Mouse (Mus musculus) liver, adult 2 months (tissue): ENCODE measurements around the gene Tmem204.

Experiments
- CTCF ChIP-seq: fragments of 200-500 bp; IDR thresholded peaks from 2 replicates; pipeline ENCODE4 v1.5.1; 2011; ENCODE audit warnings: low read depth, low read length, control low read depth
- POLR2A ChIP-seq: fragments of 200-500 bp; IDR thresholded peaks from 2 replicates; pipeline ENCODE4 v1.6.1; 2011; ENCODE audit warnings: low read length, control low read depth; ENCODE audit not compliant: insufficient read depth; ENCODE audit errors: extremely low read depth

- TF ChIP-seq CTCF: no peak
- no peak for TF ChIP-seq POLR2A
Observed at GRCm38 (mm10) chr17:25114908-25115645, 31.7 kb upstream of the Tmem204 start.
